Mouse (Mus musculus) CD4-positive, CD25-positive, alpha-beta regulatory T cell, adult 4 months (primary cell): ENCODE results near the gene Aip. TPM values are rescaled to one million over a fixed set of nuclear protein-coding genes. Genes with fewer than 3 reads are reported as not detected.

Experiments used
- ATAC-seq: one replicate; pipeline ENCODE4 v1.8.0; 2017
- polyA plus RNA-seq, 2 experiments: library from polyadenylated mRNA; unstranded; fragments of 100-300 nt; shearing (Covaris generic); gene quantifications; one replicate each; pipeline ENCODE4 v1.2.1; 2017

Aip gene
- 100 to 1,000 TPM; 179 to 208 TPM for polyA plus RNA-seq

DNA sequence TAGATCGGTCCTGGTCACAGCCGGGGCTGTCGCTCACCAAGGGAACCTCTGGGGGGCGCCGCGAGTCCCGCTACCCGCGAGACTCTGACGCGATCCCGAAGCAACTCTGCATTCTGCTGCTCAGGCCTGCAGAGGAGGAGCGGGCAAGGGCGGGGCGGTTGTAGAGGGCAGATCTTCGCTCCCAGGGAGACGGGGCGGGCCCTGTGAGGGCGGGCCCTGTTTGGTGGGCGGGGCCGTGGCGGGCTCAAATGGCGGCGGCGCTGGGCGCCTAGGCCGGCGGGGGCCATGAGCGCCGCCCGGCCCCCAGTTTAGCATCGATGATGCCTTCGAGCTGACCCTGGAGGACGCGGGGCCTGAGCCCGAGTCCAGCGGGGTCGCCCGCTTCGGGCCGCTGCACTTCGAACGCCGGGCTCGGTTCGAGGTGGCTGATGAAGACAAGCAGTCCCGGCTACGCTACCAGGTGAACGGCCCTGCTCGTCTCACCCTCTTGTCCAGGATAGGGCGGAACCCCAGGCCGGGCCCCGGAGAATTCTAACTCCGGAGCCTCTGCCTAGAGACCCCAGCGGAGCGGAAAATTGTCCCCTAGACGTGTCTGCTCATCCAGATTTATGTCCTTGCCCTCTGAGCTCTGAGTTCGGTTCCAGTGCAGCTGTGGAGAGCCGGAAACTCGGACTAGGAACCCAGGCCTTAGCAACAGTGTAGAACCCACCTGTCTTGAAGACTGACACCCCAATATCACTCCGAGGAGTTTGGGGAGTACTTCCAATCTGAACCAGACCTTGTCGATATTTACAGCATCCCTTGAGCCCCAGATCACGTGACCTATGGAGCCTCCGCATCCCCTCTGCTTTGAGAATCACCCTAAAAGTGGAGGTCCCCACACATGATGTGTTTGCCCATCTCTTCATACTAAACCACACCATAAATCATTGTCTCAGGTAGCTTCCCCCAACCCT is at the start of gene Aip:
Aip (minus strand) TSS at position 118 of the 956 bp plus-strand sequence.
- peak; percentile 73 for ATAC-seq

- ATAC-seq = no peak
Measured at GRCm38 (mm10) chr19:4172925-4173324, 47.3 kb upstream of the Aip start.

DNA sequence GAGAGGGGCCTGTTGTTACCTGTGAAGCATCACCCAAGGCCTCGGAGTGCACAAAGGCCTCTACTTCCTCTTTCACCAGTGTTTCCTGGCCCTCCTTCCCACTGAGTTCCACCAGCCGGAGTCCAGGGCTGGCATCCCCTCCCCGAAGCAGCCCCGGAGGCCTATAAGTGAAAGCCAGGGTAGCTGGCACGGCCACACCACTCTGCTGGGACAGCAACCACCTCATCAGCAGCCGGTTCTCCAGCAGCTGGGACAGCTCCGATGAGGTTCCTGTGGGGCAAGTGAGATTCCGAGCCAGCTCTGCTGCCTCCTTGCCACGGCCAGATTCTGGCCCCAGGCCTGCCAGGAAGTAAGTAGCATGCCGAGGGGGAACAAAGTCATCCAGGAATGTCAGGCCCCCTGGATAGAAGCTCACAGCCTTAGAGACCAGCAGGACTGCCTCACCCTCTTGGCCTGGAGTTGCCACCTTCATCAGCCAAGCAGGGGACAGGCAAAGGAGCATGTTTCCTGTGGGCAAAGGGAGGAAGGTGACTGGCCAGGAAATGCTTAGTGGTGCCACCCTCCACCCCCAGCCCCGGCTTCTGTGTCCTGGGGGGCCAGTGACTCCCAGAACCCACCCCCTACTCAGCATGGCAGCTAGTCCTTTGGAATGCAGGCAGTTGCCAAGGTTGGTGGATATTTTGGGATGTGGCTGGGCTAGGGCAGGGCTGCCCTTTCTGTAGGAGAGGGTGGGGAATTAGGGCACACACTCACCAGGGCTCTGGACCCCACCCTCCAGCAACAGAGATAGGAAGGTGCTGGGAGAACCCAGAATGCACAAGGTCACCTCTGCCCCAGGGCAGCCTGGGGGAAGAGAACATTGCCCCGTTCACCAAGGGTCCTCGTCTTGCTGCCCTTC is 46.0 kb upstream of the Aip start:
- ATAC-seq = no peak

DNA sequence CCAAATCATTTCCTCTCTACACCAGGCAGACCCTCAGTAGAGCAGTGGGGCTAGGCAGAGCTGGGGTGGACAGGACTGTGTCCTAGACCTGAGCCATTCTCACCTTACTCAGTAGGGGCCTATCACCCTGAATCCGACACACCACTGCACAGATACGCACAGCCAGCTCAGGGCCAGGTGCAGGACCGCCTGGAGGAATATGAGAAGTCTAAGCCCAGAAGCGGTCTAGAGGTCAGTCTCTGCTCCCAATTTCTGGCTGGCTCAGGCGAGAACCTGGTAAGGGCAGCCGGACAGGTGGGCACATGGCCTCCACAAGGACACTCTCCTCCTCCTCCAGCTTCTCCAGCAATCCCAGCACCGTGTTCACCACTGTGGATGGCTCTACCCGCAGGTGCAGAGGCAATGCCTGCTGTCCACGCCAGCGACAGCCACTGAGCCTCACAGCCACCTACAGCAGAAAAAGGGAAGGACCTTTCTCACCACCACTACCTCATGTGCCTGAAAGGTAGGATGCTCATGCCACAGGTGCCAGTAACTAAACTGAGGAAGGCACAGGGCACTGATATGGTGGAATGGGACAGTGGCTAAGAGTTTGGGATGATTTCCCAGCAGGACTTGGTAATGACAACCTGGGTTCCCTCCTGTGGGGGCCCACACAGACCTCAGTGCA is 45.2 kb upstream of the Aip start:
- no peak for ATAC-seq

- peak; percentile 15 for ATAC-seq
Measured at GRCm38 (mm10) chr19:4169810-4170209, 44.2 kb upstream of the Aip start.

DNA sequence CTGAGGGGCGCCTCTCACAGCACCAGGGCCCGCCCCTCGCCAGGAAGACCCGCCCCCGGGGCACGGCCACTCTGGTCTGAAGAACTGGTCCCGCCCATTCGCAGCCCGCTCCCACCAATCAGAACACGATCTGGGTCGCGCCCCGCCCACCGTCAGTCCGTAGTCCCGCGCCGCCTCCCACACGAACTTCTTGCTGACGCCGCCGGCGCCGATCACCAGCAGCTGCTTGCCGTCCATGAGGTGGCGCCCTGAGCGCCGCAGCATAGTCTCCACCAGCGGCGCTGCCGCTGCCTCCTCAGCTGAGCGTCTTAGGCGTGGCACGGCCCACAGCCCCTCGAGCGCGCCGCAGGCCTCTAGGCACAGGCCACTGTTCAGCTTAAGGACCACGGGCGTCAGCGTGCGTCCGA is 43.7 kb upstream of the Aip start:
- ATAC-seq = peak; percentile 96

DNA sequence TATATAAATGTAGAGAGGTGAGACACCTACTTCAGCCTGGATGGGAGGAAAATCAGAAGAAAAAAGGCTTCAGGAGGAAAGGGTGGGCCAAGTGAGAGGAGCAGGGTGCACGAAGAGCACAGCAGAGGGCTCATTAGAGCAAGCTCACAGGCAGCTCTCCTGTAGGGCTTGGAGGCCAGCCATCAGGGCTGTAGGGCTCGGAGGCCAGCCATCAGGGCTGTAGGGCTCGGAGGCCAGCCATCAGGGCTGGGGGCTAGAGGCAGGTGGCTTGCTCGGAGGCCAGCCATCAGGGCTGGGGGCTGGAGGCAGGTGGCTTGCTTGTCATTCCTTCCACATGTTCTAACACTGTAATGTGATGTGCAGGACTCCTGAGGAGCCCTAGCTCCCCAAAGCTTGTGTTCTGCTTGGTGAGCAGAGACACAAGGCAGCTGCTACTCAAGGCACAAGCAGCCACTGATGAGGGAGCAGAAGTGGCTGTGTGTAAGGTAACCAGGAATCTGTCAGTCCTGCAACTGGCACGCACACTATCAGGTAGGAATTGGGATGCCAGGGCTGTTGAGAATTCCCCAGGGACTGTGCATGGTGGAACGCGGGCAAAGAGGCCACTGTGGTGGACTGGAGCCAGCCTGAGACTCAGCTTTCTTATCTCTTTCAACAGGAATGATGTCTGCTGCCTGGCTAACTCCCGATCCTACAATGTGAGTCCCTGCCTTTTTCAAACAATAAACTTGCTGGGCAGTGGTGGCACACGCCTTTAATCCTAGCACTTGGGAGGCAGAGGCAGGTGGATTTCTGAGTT is 41.2 kb upstream of the Aip start:
- ATAC-seq = no peak

DNA sequence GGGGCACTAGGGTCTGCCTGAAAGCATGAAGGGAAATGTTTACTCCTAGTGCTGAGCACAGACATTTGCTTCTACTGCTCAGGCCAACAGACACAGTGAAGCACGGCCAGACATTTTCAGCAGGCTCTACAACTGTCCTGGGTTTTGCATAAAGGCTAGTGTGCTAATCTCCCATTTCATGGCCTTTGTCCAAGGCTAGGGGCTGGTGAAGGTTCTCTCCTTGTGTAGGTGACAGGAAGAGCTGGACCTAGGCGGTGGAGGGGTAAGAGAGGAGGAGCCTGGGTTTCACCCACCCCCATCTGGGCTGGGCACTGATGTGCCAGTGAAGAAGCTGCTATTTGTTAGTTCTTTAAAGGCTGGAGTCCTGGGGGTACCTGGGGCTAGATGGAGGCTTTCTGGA is 39.1 kb upstream of the Aip start:
- no peak for ATAC-seq

DNA sequence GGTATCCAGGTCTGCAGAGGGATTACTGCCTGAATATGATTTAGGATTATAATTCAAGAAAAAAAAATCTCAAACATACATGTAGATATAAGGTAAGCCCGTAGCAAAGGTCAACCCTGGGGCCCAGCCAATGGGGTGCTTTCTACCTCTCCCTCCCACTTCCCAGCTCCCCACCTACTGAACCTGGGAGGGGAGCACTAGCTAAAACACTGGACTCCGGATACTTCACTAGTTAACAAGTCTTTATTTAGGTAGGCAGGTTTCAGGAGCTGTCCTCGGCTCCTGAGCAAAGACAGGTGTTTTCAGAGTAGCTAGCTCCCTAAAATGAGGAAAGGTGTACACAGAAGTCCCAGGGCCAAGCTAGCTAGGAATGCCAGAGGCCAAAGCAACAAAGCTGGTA is 38.4 kb upstream of the Aip start:
- no peak for ATAC-seq

DNA sequence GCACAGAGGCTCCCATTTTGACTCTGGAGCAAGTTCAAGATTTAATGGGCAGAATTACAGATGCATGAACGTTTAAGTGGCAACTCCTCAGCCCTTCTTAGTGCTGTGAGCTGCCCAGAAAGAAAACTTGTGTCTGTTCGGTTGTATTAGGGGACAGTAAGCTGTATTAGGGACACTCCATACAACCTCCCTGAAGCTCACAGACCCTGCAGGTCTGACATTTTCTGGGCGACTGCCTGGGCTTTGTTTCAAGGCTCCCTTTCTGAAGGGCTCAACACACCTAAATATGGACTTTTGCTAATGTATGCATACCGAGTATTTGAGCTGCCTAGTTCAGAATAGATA is 37.9 kb upstream of the Aip start:
- ATAC-seq = no peak

DNA sequence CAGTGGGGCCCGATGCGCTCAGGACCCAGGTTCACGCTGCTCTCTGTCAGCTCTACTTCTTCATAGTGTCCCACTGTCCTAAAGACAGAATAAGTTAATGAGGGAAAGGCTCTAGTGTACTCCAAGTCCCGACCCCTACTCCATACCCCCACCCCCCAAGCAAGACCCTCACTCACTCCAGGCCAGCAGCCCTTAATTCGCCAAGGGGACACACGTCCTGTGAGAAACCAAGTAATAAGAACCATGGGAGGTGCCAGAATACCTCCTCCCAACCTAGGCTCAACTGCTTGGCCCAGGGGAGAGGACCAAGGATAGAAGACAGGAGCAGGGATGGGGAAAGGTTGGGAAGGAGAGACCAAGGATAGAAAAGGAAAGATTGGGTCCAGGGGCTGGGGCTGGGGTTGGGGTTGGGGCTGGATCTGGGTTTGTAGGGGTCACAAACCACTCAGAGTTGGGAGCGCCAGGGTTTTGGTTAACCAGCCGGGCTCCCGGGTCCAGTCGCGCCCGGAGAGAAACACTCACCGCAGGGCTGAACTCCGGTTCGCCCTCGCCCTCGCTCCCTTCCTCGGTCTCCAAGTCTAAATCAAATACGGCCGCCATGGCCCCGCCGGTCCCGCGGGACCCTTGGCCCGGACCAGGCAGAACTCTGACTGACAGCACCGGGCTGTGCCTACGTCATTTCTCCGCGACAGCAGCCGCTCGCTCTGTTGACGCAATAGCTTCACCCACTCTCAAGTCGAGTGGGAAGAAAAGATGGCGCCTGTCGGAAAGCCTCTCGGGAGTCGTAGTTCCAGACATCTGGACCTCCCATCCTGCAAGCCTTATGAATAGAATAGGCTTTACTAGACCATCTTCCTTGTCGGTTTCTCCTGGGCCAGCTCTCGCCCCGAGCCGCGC is 37.2 kb upstream of the Aip start, which contains the start of gene Rps6kb2:
Rps6kb2 (minus strand) TSS at position 709 of the 897 bp plus-strand sequence.
- peak; percentile 98 for ATAC-seq

DNA sequence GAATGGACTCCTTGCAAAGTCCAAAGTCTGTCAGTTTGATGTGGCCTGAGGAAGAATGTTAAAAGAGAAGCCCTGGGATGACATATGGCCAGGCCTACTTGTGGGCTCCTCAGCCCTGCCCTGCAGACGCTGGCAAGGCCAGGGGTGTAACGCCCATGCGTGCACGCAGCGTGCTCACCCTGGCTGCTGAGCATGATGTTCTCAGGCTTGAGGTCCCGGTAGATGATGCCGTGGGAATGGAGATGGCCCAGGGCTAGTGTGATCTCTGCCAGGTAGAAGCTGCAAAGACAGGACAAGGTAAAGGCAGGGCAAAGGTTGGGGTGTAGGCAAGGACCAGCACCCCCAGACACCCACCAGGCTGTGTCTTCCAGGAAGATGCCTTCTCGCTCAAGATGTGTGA is 33.4 kb upstream of the Aip start:
- no peak for ATAC-seq

DNA sequence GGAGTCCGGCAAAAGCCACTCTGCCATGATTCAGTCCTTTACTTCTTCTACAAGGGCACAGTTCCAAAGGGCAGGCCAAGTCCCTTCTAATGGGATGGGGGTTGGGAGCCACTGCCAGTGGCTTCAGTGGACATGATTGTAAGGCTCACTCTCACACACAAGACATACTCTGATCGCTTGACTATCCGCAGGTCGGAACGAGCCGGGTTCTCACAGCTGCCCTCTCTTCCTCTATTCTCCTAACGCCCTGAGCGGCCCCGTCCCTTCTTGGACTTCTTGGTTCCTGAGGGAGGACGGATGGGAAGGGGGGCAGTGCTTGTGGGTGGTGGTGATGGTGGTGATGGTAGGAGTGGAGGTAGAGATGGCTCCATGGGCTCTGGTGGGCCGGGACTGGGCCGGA is 31.1 kb upstream of the Aip start:
- ATAC-seq = no peak

DNA sequence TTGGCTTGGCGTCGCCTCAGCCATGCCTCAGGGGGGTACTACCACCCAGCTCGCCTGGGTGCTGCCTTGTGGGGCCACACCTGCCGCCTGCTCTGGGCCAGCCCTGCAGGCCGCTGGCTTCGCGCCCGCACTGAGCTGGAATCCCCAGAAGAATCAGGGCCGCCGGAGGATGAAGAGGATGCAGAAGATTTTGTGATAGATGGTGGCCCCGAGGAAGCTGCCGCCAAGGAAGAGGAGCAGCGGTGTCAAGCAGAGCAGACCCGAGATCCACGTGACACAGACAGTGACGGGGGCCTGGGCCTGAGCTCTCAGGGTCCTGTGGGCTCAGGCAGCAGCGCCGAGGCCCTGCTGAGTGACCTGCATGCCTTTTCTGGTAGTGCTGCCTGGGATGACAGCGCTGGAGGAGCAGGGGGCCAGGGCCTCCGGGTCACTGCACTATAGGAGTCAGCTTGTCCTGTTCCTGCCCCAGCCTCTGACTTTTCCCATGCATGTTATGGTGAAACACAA is 30.5 kb upstream of the Aip start:
- ATAC-seq = no peak

DNA sequence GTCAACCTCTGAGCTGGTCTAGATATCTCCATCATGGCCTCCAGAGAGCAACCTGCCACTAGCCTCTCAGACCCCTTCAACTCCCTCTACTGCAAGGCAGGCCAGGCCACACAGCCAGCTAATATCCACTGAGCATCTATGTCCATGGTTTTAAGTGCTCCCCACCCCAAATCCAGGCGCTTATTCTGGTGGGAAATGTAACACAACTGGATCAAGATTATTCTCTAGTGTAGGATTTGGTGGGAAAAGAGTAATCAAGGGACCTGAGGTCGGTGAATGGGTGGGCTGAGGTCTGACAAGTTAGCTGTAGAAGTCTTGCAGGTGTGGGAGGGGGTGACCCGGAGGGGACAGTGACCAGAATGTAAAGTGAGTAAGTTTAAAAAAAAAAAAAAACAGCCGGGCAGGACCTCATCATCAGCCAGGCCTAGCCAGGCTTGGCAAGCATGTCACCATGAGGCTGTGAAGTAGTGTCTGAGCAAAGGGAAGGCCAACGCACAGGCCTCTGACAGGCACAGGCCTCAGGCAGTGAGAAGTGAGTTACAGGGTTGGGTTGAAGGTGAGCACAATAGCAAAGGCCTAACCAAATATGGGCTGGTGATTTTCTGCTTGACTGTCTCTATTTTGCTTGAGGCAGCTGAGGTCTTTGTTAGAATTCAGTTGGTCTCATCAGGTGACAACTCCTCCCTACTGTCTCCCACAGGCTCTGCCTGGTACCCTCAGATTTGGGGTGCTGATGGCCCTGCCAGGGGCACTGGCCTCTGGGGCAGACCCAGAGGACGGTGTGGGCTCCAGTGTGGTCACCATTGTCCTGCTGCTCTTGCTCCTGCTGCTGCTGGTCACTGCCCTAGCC is 29.8 kb upstream of the Aip start:
- peak; percentile 36 for ATAC-seq

- peak; percentile 84 for ATAC-seq
Measured at GRCm38 (mm10) chr19:4154437-4155222, 29.0 kb upstream of the Aip start.

- ATAC-seq = no peak
Measured at GRCm38 (mm10) chr19:4153232-4153654, 27.6 kb upstream of the Aip start, which contains the start of gene Ptprcap. Gene Ptprcap (plus strand): TSS chr19:4153604.

DNA sequence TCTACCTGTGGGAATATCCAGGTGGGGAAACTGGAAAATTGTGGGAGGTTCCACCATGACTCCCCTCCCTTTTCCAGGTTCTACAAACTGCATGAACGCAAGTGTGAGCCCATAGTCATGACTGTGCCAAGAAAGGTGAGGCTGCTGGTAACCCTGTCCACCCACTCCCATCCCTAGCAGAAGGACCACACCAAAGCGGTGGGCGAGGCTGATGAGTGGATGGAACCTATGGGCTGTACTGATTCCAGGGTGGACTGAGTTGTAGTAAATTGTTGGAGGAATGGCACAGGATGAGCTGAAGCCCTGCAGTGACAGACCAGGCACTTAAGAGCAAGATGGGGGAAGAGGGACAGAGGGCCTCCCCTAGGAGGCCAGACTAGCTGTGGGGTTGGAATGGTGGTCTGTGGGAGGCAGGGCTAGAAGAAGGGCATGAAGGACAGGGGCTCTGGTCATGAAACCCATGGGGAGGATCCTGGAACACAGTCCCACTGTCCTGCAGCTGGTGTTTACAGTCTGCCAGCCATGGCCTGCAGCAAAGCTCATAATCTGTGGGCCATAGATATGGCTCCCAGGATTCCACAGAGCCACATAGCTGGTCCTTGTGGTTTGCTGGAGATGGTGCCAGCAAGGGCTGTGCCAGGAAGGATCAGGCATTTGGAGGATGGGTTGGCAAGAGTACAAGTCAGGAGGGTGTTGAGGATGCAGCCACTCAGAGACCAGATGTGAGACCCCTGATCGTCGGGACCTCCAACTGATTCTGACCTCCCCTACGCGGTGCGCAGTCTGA is 27.0 kb upstream of the Aip start:
- no peak for ATAC-seq
